Mouse (Mus musculus) lung, adult 2 months (tissue): ENCODE measurements around the gene Clec12a. TPM values are rescaled to one million over a fixed set of nuclear protein-coding genes. Genes with fewer than 3 reads are reported as not detected.

Experiments used
- DNase-seq: peaks from one replicate; pipeline ENCODE4 v3.0.0; 2022
- H3K4me1 ChIP-seq: fragments of 200-500 bp; 2 replicates; pipeline ENCODE4 v1.6.1; 2011; ENCODE audit warnings: low read length; ENCODE audit not compliant: control insufficient read depth, insufficient read depth
- H3K4me3 ChIP-seq: fragments of 200-500 bp; replicated peaks from 2 replicates; pipeline ENCODE3; 2011; ENCODE audit warnings: low read depth, mild to moderate bottlenecking, control low read depth, low read length; ENCODE audit errors: extremely low read depth
- CTCF ChIP-seq: fragments of 200-500 bp; IDR thresholded peaks from 2 replicates; pipeline ENCODE4 v1.5.1; 2011; ENCODE audit warnings: mild to moderate bottlenecking, low read length, control low read depth; ENCODE audit not compliant: insufficient read depth
- POLR2A ChIP-seq: fragments of 200-500 bp; IDR thresholded peaks from 2 replicates; pipeline ENCODE4 v1.6.1; 2011; ENCODE audit warnings: low read depth, mild to moderate bottlenecking, control low read depth, low read length, borderline replicate concordance; ENCODE audit errors: extremely low read depth
- WGBS: fragments of 180-500 bp; shearing (Covaris S2); methylation state at CpG from one replicate; pipeline ENCODE4 v1.1.7; 2018; 5-methylcytosine and 5-hydroxymethylcytosine counted together
- polyA plus RNA-seq: library from polyadenylated mRNA; depleted of rRNA; stranded (reverse); fragments of >200 nt; gene quantifications from 2 replicates; pipeline ENCODE4 v1.2.3, GENCODE M21; 2012; rRNA removed

Clec12a gene
- polyA plus RNA-seq, 1 experiment: 4.6 TPM

DNA sequence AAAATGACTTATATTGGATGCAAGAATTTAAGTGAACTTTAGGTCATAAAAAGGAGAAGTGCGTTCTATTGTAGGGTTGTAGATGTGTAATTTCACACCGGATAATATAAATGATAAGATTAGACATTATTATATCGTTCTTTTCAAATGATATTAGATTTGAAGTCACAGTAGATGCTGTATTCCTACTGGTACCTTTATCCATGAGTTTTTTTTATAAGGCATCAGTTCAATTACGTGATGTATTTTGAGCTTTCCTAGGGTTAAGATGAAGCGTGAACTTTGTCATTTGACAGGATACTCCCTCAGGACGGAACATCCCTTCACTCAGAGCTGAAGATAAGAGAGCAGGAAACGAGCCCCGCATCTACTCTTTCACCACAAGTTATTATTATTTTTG, 54.5 kb downstream of the Clec12a start, which contains the start of gene Clec1b:
TSS of gene Clec1b (plus strand) at position 301 of the 400 bp plus-strand sequence.
- no peak for TF ChIP-seq CTCF
- no peak for TF ChIP-seq POLR2A
- 65% methylated on average over 8 of the region's 8 CpGs for WGBS
- DNase-seq: no peak
- Histone ChIP-seq H3K4me3 (no peak within 1 kb of the TSS), H3K4me1 (peaks cover 4% of the 10 kb centered on the region)

- Histone ChIP-seq H3K4me1 (peaks cover 2% of the 10 kb centered on the region; the same call in 1 of the 2 replicates), H3K4me3 (no peak overlapping the region)
- TF ChIP-seq CTCF (no peak), POLR2A (no peak)
- WGBS: 32% methylated on average over 6 of the region's 6 CpGs
- DNase-seq: peak; percentile 6
Measured at GRCm38 (mm10) chr6:129399945-129400344, 57.5 kb downstream of the Clec12a start.

GRCm38 (mm10) chr6:129402404-129402803, 59.9 kb downstream of the Clec12a start:
- WGBS: 88% methylated on average over 2 of the region's 2 CpGs
- Histone ChIP-seq H3K4me1 (peaks cover under 1% of the 10 kb centered on the region; the same call in 1 of the 2 replicates), H3K4me3 (no peak overlapping the region)
- TF ChIP-seq POLR2A (no peak), CTCF (no peak)
- DNase-seq: no peak

- WGBS: 87% methylated on average over 6 of the region's 6 CpGs
- peaks cover 2% of the 10 kb centered on the region; the same call in 1 of the 2 replicates for H3K4me1 ChIP-seq
- TF ChIP-seq CTCF (no peak), POLR2A (no peak)
- no peak for DNase-seq
- H3K4me3 ChIP-seq: no peak overlapping the region
Measured at GRCm38 (mm10) chr6:129403391-129403790, 60.9 kb downstream of the Clec12a start.

GRCm38 (mm10) chr6:129405999-129406398, 63.5 kb downstream of the Clec12a start:
- peaks cover 2% of the 10 kb centered on the region; the same call in 1 of the 2 replicates for H3K4me1 ChIP-seq
- no peak overlapping the region for H3K4me3 ChIP-seq
- DNase-seq: no peak
- TF ChIP-seq POLR2A (no peak), CTCF (no peak)

GRCm38 (mm10) chr6:129407324-129407723, 64.8 kb downstream of the Clec12a start:
- Histone ChIP-seq H3K4me3 (no peak overlapping the region), H3K4me1 (peaks cover 2% of the 10 kb centered on the region; the same call in 1 of the 2 replicates)
- TF ChIP-seq CTCF (no peak), POLR2A (no peak)
- WGBS: 20% methylated on average over 2 of the region's 2 CpGs
- no peak for DNase-seq

- Histone ChIP-seq H3K4me1 (peaks cover 2% of the 10 kb centered on the region; the same call in 1 of the 2 replicates), H3K4me3 (no peak within 1 kb of the TSS)
- TF ChIP-seq POLR2A: no peak
- TF ChIP-seq CTCF: no peak
- WGBS: 85% methylated on average over 2 of the region's 2 CpGs
- DNase-seq: no peak
Measured at GRCm38 (mm10) chr6:129408562-129408961, 66.1 kb downstream of the Clec12a start, which contains the start of gene Clec9a. Gene Clec9a (plus strand): TSS chr6:129408862.

- WGBS: 74% methylated on average over 1 of the region's 1 CpGs
- H3K4me1 ChIP-seq: no peaks in the 10 kb centered on the region
- no peak for TF ChIP-seq CTCF
- TF ChIP-seq POLR2A: no peak
- no peak overlapping the region for H3K4me3 ChIP-seq
- no peak for DNase-seq
Measured at GRCm38 (mm10) chr6:129414177-129414576, 71.7 kb downstream of the Clec12a start.

Other genes starting within 250 kb of the Clec12a start
- 0.09 and 0.12 TPM in 2 replicates for gene Clec2e, start 241.8 kb upstream of the Clec12a start, polyA plus RNA-seq
- 103 and 250 TPM in 2 replicates for gene Clec2d, start 162.1 kb upstream of the Clec12a start, polyA plus RNA-seq
- 0.54 and 1.3 TPM in 2 replicates for gene Cd69, start 67.3 kb upstream of the Clec12a start, polyA plus RNA-seq
- not detected in 2 replicates for gene 4922502D21Rik, start 10.9 kb upstream of the Clec12a start, polyA plus RNA-seq
- 1.2 and 1.5 TPM in 2 replicates for gene Clec12b, start 43.2 kb downstream of the Clec12a start, polyA plus RNA-seq
- 1.9 and 2.7 TPM in 2 replicates for gene Clec1b, start 54.6 kb downstream of the Clec12a start, polyA plus RNA-seq
- 2.2 and 2.7 TPM in 2 replicates for gene Clec9a, start 66.2 kb downstream of the Clec12a start, polyA plus RNA-seq
- 30.1 and 38.1 TPM in 2 replicates for gene Clec1a, start 109.3 kb downstream of the Clec12a start, polyA plus RNA-seq
- gene Olr1, start 164.5 kb downstream of the Clec12a start, polyA plus RNA-seq: 2.5 and 3.3 TPM in 2 replicates
- 0.17 and 0.26 TPM in 2 replicates for gene Tmem52b, start 169.9 kb downstream of the Clec12a start, polyA plus RNA-seq
- gene Gabarapl1, start 190.5 kb downstream of the Clec12a start, polyA plus RNA-seq: 101 and 107 TPM in 2 replicates
- 0.63 and 0.67 TPM in 2 replicates for gene Klre1, start 235.2 kb downstream of the Clec12a start, polyA plus RNA-seq
- gene Klrd1, start 249.1 kb downstream of the Clec12a start, polyA plus RNA-seq: 1.2 and 1.4 TPM in 2 replicates